Mouse (Mus musculus) neural tube, embryonic 11.5 days (tissue): ENCODE measurements around the gene Ppp1r18. TPM values are rescaled to one million over a fixed set of nuclear protein-coding genes. Genes with fewer than 3 reads are reported as not detected.

Source experiments
- ATAC-seq: fragments of 200-750 bp; cut with Nextera tagmentation; 2 replicates; pipeline ENCODE4 v1.8.0; 2017; ENCODE audit warnings: moderate number of reproducible peaks, mild to moderate bottlenecking, moderate TSS enrichment, moderate library complexity; ENCODE audit not compliant: insufficient read depth, low FRiP score, low TSS enrichment
- DNase-seq: peaks from one replicate; pipeline ENCODE4 v3.0.0-alpha.2; 2015; ENCODE audit warnings: low spot score
- H3K27ac ChIP-seq: fragments of 300-500 bp; sonication (generic); 2 replicates; pipeline ENCODE4 v1.5.1; 2014; ENCODE audit warnings: low read depth, mild to moderate bottlenecking, low read length
- H3K27me3 ChIP-seq: fragments of 300-500 bp; sonication (generic); 2 replicates; pipeline ENCODE4 v1.6.1; 2014; ENCODE audit warnings: mild to moderate bottlenecking, low read length, mixed read lengths; ENCODE audit not compliant: control insufficient read depth, insufficient read depth
- H3K36me3 ChIP-seq: fragments of 300-500 bp; sonication (generic); 2 replicates; pipeline ENCODE4 v1.6.1; 2014; ENCODE audit warnings: mild to moderate bottlenecking, low read length, moderate library complexity, mixed read lengths; ENCODE audit not compliant: control insufficient read depth, insufficient read depth
- H3K4me1 ChIP-seq: fragments of 300-500 bp; sonication (generic); 2 replicates; pipeline ENCODE4 v1.6.1; 2014; ENCODE audit warnings: low read length, mixed read lengths; ENCODE audit not compliant: control insufficient read depth, insufficient read depth
- H3K4me2 ChIP-seq: fragments of 300-500 bp; sonication (generic); 2 replicates; pipeline ENCODE4 v1.6.1; 2014; ENCODE audit warnings: low read depth, mild to moderate bottlenecking, moderate library complexity
- H3K4me3 ChIP-seq: fragments of 300-500 bp; sonication (generic); 2 replicates; pipeline ENCODE4 v1.5.1; 2014; ENCODE audit warnings: low read depth, low read length
- H3K9ac ChIP-seq: fragments of 300-500 bp; sonication (generic); 2 replicates; pipeline ENCODE4 v1.6.1; 2014; ENCODE audit warnings: mild to moderate bottlenecking, low read length
- H3K9me3 ChIP-seq: fragments of 300-500 bp; sonication (generic); 2 replicates; pipeline ENCODE4 v1.6.1; 2016; ENCODE audit warnings: low read length; ENCODE audit not compliant: control insufficient read depth
- WGBS: fragments of 180-500 bp; shearing (Covaris S2); extraction: QIAGEN DNeasy Blood & Tissue Kit; methylation state at CpG from one replicate; pipeline ENCODE4 v1.1.7; 2014; 5-methylcytosine and 5-hydroxymethylcytosine counted together
- polyA plus RNA-seq: library from polyadenylated mRNA; unstranded; fragments of >200 nt; fragmentation: Nextera tagmentation; extraction: Ambion mirVana; gene quantifications from 2 replicates; pipeline ENCODE4 v1.2.1, GENCODE M21; 2014

Ppp1r18 gene
- polyA plus RNA-seq, 1 experiment from 2014 or later, result 39.3 TPM

- Histone ChIP-seq H3K4me1 (peaks cover 37% of the 10 kb centered on the region), H3K27ac (peak overlapping the region; percentile 54; the same call in 1 of the 2 replicates)
Observed at GRCm38 (mm10) chr17:35869346-35870067, 4.1 kb downstream of the Ppp1r18 start.

GRCm38 (mm10) chr17:35870151-35870883, 4.9 kb downstream of the Ppp1r18 start:
- peaks cover 37% of the 10 kb centered on the region for H3K4me1 ChIP-seq

More at GRCm38 (mm10) chr17:35869346-35870067, 4.1 kb downstream of the Ppp1r18 start:
- DNase-seq (peak; percentile 27), ATAC-seq (no peak)
- Histone ChIP-seq H3K9me3 (no peaks in the 10 kb centered on the region), H3K27me3 (no peaks in the 10 kb centered on the region), H3K9ac (peak overlapping the region; percentile 94), H3K4me2 (peak overlapping the region; percentile 86), H3K4me3 (peak overlapping the region; percentile 77), H3K36me3 (peaks cover 11% of the 10 kb centered on the region)
- 9% methylated on average over 7 of the region's 7 CpGs for WGBS

GRCm38 (mm10) chr17:35870884-35871696, 5.7 kb downstream of the Ppp1r18 start:
- Histone ChIP-seq H3K4me2 (peak overlapping the region; percentile 86), H3K4me3 (0 out of 2 replicates have a peak overlapping the region, but pooled peaks have one; percentile 6), H3K27ac (no peak overlapping the region), H3K27me3 (no peaks in the 10 kb centered on the region), H3K9ac (no peak overlapping the region), H3K9me3 (no peaks in the 10 kb centered on the region), H3K4me1 (peaks cover 37% of the 10 kb centered on the region), H3K36me3 (peaks cover 12% of the 10 kb centered on the region)
- DNase-seq (no peak), ATAC-seq (no peak)
- WGBS, result 86% methylated on average over 8 of the region's 8 CpGs

More at GRCm38 (mm10) chr17:35870151-35870883, 4.9 kb downstream of the Ppp1r18 start:
- peak overlapping the region; percentile 77 for H3K4me3 ChIP-seq
- peak overlapping the region; percentile 31; the same call in 1 of the 2 replicates for H3K9ac ChIP-seq
- H3K9me3 ChIP-seq, result no peaks in the 10 kb centered on the region
- peak overlapping the region; percentile 86 for H3K4me2 ChIP-seq
- H3K36me3 ChIP-seq, result peaks cover 12% of the 10 kb centered on the region
- DNase-seq (no peak), ATAC-seq (no peak)
- 0 out of 2 replicates have a peak overlapping the region, but pooled peaks have one; percentile 3 for H3K27ac ChIP-seq
- H3K27me3 ChIP-seq, result no peaks in the 10 kb centered on the region
- WGBS, result 69% methylated on average over 9 of the region's 9 CpGs

GRCm38 (mm10) chr17:35873774-35874519, 8.6 kb downstream of the Ppp1r18 start:
- H3K9ac ChIP-seq, result no peak overlapping the region
- H3K4me2 ChIP-seq, result peak overlapping the region; percentile 22; the same call in 1 of the 2 replicates
- H3K9me3 ChIP-seq, result no peaks in the 10 kb centered on the region
- H3K27ac ChIP-seq, result no peak overlapping the region
- no peaks in the 10 kb centered on the region for H3K27me3 ChIP-seq
- H3K36me3 ChIP-seq, result peaks cover 17% of the 10 kb centered on the region
- ATAC-seq, result no peak
- WGBS, result 31% methylated on average over 21 of the region's 21 CpGs
- H3K4me1 ChIP-seq, result peaks cover 18% of the 10 kb centered on the region
- peak; percentile 88 for DNase-seq
- H3K4me3 ChIP-seq, result no peak overlapping the region

GRCm38 (mm10) chr17:35874721-35875120, 9.3 kb downstream of the Ppp1r18 start:
- DNase-seq, result no peak
- H3K9ac ChIP-seq, result no peak overlapping the region
- no peaks in the 10 kb centered on the region for H3K27me3 ChIP-seq
- no peaks in the 10 kb centered on the region for H3K9me3 ChIP-seq
- peaks cover 12% of the 10 kb centered on the region; the same call in 1 of the 2 replicates for H3K4me1 ChIP-seq
- no peak overlapping the region for H3K4me3 ChIP-seq
- H3K36me3 ChIP-seq, result peaks cover 17% of the 10 kb centered on the region
- no peak for ATAC-seq
- WGBS, result 88% methylated on average over 6 of the region's 6 CpGs
- no peak overlapping the region for H3K4me2 ChIP-seq
- no peak overlapping the region for H3K27ac ChIP-seq

- Histone ChIP-seq H3K4me2 (peak within 1 kb of the TSS; percentile 76), H3K4me3 (peak within 1 kb of the TSS; percentile 97), H3K4me1 (peaks cover 5% of the 10 kb centered on the region), H3K27me3 (no peaks in the 10 kb centered on the region), H3K27ac (no peak within 1 kb of the TSS), H3K9ac (peak within 1 kb of the TSS; percentile 84), H3K36me3 (peaks cover 14% of the 10 kb centered on the region), H3K9me3 (no peaks in the 10 kb centered on the region)
- ATAC-seq (peak; percentile 89), DNase-seq (peak; percentile 97)
- WGBS, result 6% methylated on average over 66 of the region's 66 CpGs
Observed at GRCm38 (mm10) chr17:35879245-35880057, 14.1 kb downstream of the Ppp1r18 start, which contains the start of gene Dhx16. Gene Dhx16, plus strand, starts transcription at chr17:35879819.

GRCm38 (mm10) chr17:35882924-35883323, 17.5 kb downstream of the Ppp1r18 start:
- no peaks in the 10 kb centered on the region for H3K27me3 ChIP-seq
- no peak overlapping the region for H3K4me2 ChIP-seq
- H3K4me1 ChIP-seq, result peaks cover 5% of the 10 kb centered on the region
- ATAC-seq (no peak), DNase-seq (no peak)
- H3K9me3 ChIP-seq, result no peaks in the 10 kb centered on the region
- peaks cover 22% of the 10 kb centered on the region for H3K36me3 ChIP-seq
- 88% methylated on average over 17 of the region's 17 CpGs for WGBS
- H3K4me3 ChIP-seq, result no peak overlapping the region
- H3K27ac ChIP-seq, result no peak overlapping the region
- no peak overlapping the region for H3K9ac ChIP-seq
